Mouse (Mus musculus): Measurements from ENCODE around the gene Gjb5.

Gjb5 gene

GRCm38 (mm10) chr4:127358018-127358417 is at the start of gene Gjb5:
Gene Gjb5, minus strand, starts transcription at chr4:127358181.
- DNase-seq: no peak

GRCm38 (mm10) chr4:127402614-127403013 is 44.6 kb upstream of the Gjb5 start:
- no peak for DNase-seq

- DNase-seq: no peak
Observed at GRCm38 (mm10) chr4:127402166-127402565, 44.2 kb upstream of the Gjb5 start.

GRCm38 (mm10) chr4:127400165-127401145 is 42.5 kb upstream of the Gjb5 start:
- no peak for DNase-seq

- DNase-seq: no peak
Observed at GRCm38 (mm10) chr4:127395591-127395990, 37.6 kb upstream of the Gjb5 start.

GRCm38 (mm10) chr4:127389645-127390044 is 31.7 kb upstream of the Gjb5 start:
- DNase-seq: no peak

GRCm38 (mm10) chr4:127377344-127377743 is 19.4 kb upstream of the Gjb5 start:
- no peak for DNase-seq

GRCm38 (mm10) chr4:127375541-127376177 is 17.7 kb upstream of the Gjb5 start:
- DNase-seq: no peak

GRCm38 (mm10) chr4:127374645-127375044 is 16.7 kb upstream of the Gjb5 start:
- no peak for DNase-seq

GRCm38 (mm10) chr4:127373491-127373890 is 15.5 kb upstream of the Gjb5 start:
- no peak for DNase-seq

- peak; percentile 24 for DNase-seq
Observed at GRCm38 (mm10) chr4:127371546-127371945, 13.6 kb upstream of the Gjb5 start.

- no peak for DNase-seq
Observed at GRCm38 (mm10) chr4:127370447-127370846, 12.5 kb upstream of the Gjb5 start.

- peak; percentile 76 for DNase-seq
Observed at GRCm38 (mm10) chr4:127368379-127368973, 10.5 kb upstream of the Gjb5 start.

- no peak for DNase-seq
Observed at GRCm38 (mm10) chr4:127365834-127366233, 7.9 kb upstream of the Gjb5 start.

- DNase-seq: no peak
Observed at GRCm38 (mm10) chr4:127365433-127365832, 7.5 kb upstream of the Gjb5 start.

GRCm38 (mm10) chr4:127364431-127364830 is 6.5 kb upstream of the Gjb5 start:
- DNase-seq: no peak

GRCm38 (mm10) chr4:127363331-127363730 is 5.3 kb upstream of the Gjb5 start:
- DNase-seq: no peak

GRCm38 (mm10) chr4:127362520-127362919 is 4.5 kb upstream of the Gjb5 start:
- DNase-seq: no peak

GRCm38 (mm10) chr4:127354506-127355485 is 3.2 kb downstream of the Gjb5 start:
- no peak for DNase-seq

- no peak for DNase-seq
Observed at GRCm38 (mm10) chr4:127353951-127354438, 4.0 kb downstream of the Gjb5 start, which contains the start of gene Gjb4. Gene Gjb4, minus strand, starts transcription at chr4:127354081.

GRCm38 (mm10) chr4:127352594-127352993 is 5.4 kb downstream of the Gjb5 start:
- no peak for DNase-seq

All from lung, postnatal 14 days (tissue).